In the genomic region with DNA sequence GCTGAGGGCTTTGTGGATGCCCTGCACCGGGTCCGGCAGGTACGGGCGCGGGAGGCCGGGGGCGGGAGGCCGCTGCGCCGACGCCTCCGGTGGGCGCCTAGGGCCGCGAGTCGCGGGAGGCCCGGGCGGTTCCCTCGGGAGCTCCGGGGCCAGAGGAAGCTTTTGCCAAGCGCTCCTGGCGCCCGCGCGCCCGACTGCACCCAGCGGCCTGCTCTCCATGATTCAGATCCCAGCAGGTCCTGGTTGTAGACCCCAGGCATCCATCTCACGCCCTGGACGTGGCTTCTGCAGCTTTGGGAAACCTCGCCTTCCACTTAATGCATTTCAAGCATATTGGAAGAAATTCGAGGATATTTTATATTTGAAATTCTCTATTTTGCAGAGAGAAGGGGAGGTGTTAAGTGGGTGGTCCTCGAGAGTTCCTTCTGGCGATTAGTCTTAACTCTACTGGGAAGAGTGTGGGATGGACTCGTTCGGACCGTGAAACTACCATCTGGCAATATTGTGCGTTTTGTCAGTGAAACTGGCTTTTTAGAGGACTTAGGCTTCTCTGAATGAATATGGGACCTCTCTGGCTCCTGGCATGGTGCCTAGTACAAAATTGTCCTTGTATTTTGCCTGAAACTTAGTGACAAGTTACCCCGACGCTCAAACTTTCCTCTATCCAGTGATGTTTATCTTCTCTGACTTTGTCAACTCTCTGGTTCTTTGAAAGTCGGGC, we compare ENCODE assay signal across 8 mouse cellular contexts. TPM values are rescaled to one million over a fixed set of nuclear protein-coding genes. Genes with fewer than 3 reads are reported as not detected.
A peak's percentile ranks its signal among the peaks of the same experiment; 100 is the strongest.
DNase-seq lines count a peak whose midpoint lies in the region; ATAC-seq lines count a peak whose summit lies in the region.

No protein-coding gene starts in this region.

- no peaks in the 10 kb centered on the region for H3K27me3 ChIP-seq in lung, embryonic 15.5 days
- no peaks in the 10 kb centered on the region; the same call in 1 of the 2 replicates for H3K27me3 ChIP-seq in forebrain, embryonic 10.5 days (ENCODE audit: poor library complexity, severe bottlenecking)
- peaks cover 4% of the 10 kb centered on the region; the same call in 1 of the 2 replicates for H3K27me3 ChIP-seq in midbrain, embryonic 16.5 days (ENCODE audit: control insufficient read depth, insufficient read depth, low read depth, low read length)

- peak overlapping the region; percentile 81 for H3K27ac ChIP-seq in lung, embryonic 15.5 days
- H3K27ac ChIP-seq in forebrain, embryonic 10.5 days, result peak overlapping the region; percentile 96
- H3K27ac ChIP-seq in midbrain, embryonic 16.5 days (ENCODE audit: low read length), result peak overlapping the region; percentile 81

- H3K9ac ChIP-seq in lung, embryonic 15.5 days, result peak overlapping the region; percentile 93
- H3K9ac ChIP-seq in midbrain, embryonic 16.5 days (ENCODE audit: low read depth, low read length), result peak overlapping the region; percentile 95

- peak; percentile 9 for DNase-seq in CD4-positive, CD25-positive, alpha-beta regulatory T cell, adult 2 months (ENCODE audit: low read depth, low spot score)
- DNase-seq in lung, adult 18-20 months, result no peak
- no peak for DNase-seq in forebrain, embryonic 10.5 days (ENCODE audit: extremely low spot score, low spot score)
- DNase-seq in kidney, postnatal 14 days, result peak; percentile 4
- no peak for DNase-seq in gastrocnemius, postnatal 4 days (ENCODE audit: low spot score in 2 of 2)

- no peak for ATAC-seq in CD4-positive, CD25-positive, alpha-beta regulatory T cell, adult 4 months
- ATAC-seq in lung, embryonic 15.5 days (ENCODE audit: borderline replicate concordance, extremely low read depth, low FRiP score, low TSS enrichment), result no peak; the same call in 1 of the 2 replicates
- ATAC-seq in midbrain, embryonic 16.5 days, result no peak

- H3K4me2 ChIP-seq in lung, embryonic 15.5 days, result peak overlapping the region; percentile 78
- peak overlapping the region; percentile 91 for H3K4me2 ChIP-seq in midbrain, embryonic 16.5 days (ENCODE audit: low read length)

- H3K4me3 ChIP-seq in lung, embryonic 15.5 days, result peak overlapping the region; percentile 83
- peak overlapping the region; percentile 100 for H3K4me3 ChIP-seq in forebrain, embryonic 10.5 days
- peak overlapping the region; percentile 96 for H3K4me3 ChIP-seq in midbrain, embryonic 16.5 days (ENCODE audit: low read depth, low read length)

- peaks cover 12% of the 10 kb centered on the region; the same call in 1 of the 2 replicates for H3K36me3 ChIP-seq in lung, embryonic 15.5 days
- peaks cover 40% of the 10 kb centered on the region for H3K36me3 ChIP-seq in forebrain, embryonic 10.5 days (replicated peaks)
- H3K36me3 ChIP-seq in midbrain, embryonic 16.5 days (ENCODE audit: control insufficient read depth, insufficient read depth, low read length), result no peaks in the 10 kb centered on the region

- 2% methylated on average over 40 of the region's 41 CpGs for WGBS in lung, embryonic 15.5 days
- 4% methylated on average over 41 of the region's 41 CpGs for WGBS in forebrain, embryonic 10.5 days
- 4% methylated on average over 34 of the region's 41 CpGs for WGBS in midbrain, embryonic 16.5 days

- peaks cover 13% of the 10 kb centered on the region for H3K4me1 ChIP-seq in lung, embryonic 15.5 days
- peaks cover 27% of the 10 kb centered on the region for H3K4me1 ChIP-seq in forebrain, embryonic 10.5 days
- peaks cover 14% of the 10 kb centered on the region for H3K4me1 ChIP-seq in midbrain, embryonic 16.5 days (ENCODE audit: control insufficient read depth, insufficient read depth, low read length)

- H3K9me3 ChIP-seq in lung, embryonic 15.5 days, result no peaks in the 10 kb centered on the region
- H3K9me3 ChIP-seq in forebrain, embryonic 10.5 days, result peaks cover 3% of the 10 kb centered on the region; the same call in 1 of the 2 replicates
- H3K9me3 ChIP-seq in midbrain, embryonic 16.5 days (replicated peaks; ENCODE audit: control insufficient read depth, low read length, poor library complexity, severe bottlenecking), result no peaks in the 10 kb centered on the region

RNA-seq across cellular contexts. Expression of a gene that starts 0.6 kb away (rescaled TPM):
- 10 to 100 TPM; 46.2 to 64.6 TPM for polyA plus RNA-seq in CD4-positive, CD25-positive, alpha-beta regulatory T cell, adult 4 months (2017; shearing (Covaris generic))
- polyA plus RNA-seq in lung, embryonic 15.5 days (2015; fragmentation: Nextera tagmentation; extraction: Ambion mirVana), result 78.4 and 81.8 TPM in 2 replicates
- polyA plus RNA-seq in forebrain, embryonic 10.5 days (2016; fragmentation: Nextera tagmentation; extraction: Ambion mirVana), result 92.9 and 97.4 TPM in 2 replicates
- polyA plus RNA-seq in midbrain, embryonic 16.5 days (2015; fragmentation: Nextera tagmentation; extraction: Ambion mirVana), result 43.1 and 53.4 TPM in 2 replicates
- total RNA-seq in gastrocnemius, postnatal 4 days (2021), result 10 to 100 TPM; 39.2 to 44.0 TPM

Comparison
In these comparisons a context has a peak if more than half of its experiments do, and no peak if none do; other contexts are left out.
1. DNase-seq: peak in CD4-positive, CD25-positive, alpha-beta regulatory T cell, adult 2 months (single experiment) and kidney, postnatal 14 days (single experiment); none in lung, adult 18-20 months (0 of 2), forebrain, embryonic 10.5 days (single experiment) and gastrocnemius, postnatal 4 days (0 of 2).
2. Peak in every context shown above with its lines, with median percentiles within 50 percentile points of each other: H3K27ac ChIP-seq and H3K4me3 ChIP-seq.